Mouse (Mus musculus): ENCODE measurements at regions not wholly inside any gene's neighbourhood (a gene's known extent, or its start where the extent isn't known, plus 50 kb on each side); places are given as distances from the start of the nearest gene placed in this dataset.

DNA sequence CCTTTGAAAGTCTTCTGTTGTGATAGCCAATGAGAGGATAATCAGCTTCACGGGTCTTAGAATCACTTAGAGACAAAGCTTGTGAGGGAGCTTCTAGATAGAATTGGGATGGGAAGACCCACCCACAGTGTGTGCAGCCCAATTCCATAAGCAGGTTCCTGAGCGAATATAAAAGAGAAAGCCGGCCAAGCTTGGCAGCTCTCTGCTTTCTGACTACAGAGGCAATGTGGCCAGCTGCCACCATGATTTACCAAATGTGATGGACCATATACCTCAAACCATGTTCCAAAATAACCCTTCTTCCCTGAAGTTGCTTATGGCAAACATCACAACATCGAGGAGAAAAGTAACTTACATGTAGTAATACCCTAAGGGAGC is 143.1 kb upstream of the Snx19 start:
- TF ChIP-seq POLR2A (IDR thresholded peaks at IDR 0.05; ENCODE audit: low read depth, low read length) (no peak), CTCF (conservative IDR thresholded peaks at IDR 0.05; ENCODE audit: insufficient read depth, insufficient read length, low read depth, low read length) (no peak)

Data from kidney, adult 2 months (tissue).